Comparison of ENCODE assay signal across 9 mouse cellular contexts in the genomic region with DNA sequence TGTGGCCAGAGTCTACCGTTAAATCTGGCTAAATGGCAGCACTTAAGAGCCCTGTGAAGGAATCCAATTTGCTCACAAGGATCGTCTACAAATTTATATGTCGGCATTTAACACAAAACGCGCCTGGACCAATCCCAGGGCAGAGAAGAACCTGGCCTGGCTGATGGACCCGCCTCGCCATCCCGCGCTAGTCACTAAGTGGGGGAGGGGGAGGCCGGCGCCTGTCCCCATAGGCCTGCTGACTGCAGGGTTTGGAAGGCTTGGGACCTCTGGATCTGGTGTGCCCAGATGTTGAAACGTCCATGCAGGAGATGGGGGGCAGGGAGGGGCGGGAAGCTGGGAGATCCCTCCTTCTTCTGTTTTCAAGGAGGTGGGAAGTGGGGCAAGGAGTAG. TPM values are rescaled to one million over a fixed set of nuclear protein-coding genes. Genes with fewer than 3 reads are reported as not detected.
DNase-seq lines count a peak whose midpoint lies in the region; ATAC-seq lines count a peak whose summit lies in the region.
"Had no signal": no experiment of that assay in that cellular context is flagged by ENCODE, and none has a peak within 500 bp of the region (broad histone marks: within the 10 kb centered on the region; RNA-seq: fewer than 3 reads in every experiment).

No protein-coding gene starts in this region.

- H3K4me1 ChIP-seq in heart, embryonic 15.5 days (replicated peaks) = no peaks in the 10 kb centered on the region; the same call in 1 of the 2 replicates
- peaks cover 26% of the 10 kb centered on the region for H3K4me1 ChIP-seq in forebrain, embryonic 16.5 days (replicated peaks; ENCODE audit: control insufficient read depth, insufficient read depth, low read length)
- peaks cover 35% of the 10 kb centered on the region for H3K4me1 ChIP-seq in midbrain, embryonic 13.5 days (replicated peaks)

- peaks cover 71% of the 10 kb centered on the region for H3K27me3 ChIP-seq in heart, embryonic 15.5 days
- no peaks in the 10 kb centered on the region; the same call in 1 of the 2 replicates for H3K27me3 ChIP-seq in forebrain, embryonic 16.5 days (replicated peaks; ENCODE audit: control insufficient read depth, insufficient read depth, low read length)
- peaks cover 9% of the 10 kb centered on the region for H3K27me3 ChIP-seq in midbrain, embryonic 13.5 days

- H3K9me3 ChIP-seq in heart, embryonic 15.5 days (replicated peaks) = no peaks in the 10 kb centered on the region
- no peaks in the 10 kb centered on the region for H3K9me3 ChIP-seq in forebrain, embryonic 16.5 days (ENCODE audit: control insufficient read depth, low read length)
- H3K9me3 ChIP-seq in midbrain, embryonic 13.5 days = no peaks in the 10 kb centered on the region

- intact Hi-C loops in heart, postnatal 25 days (cut with DNase I) = no loop called here

- no peaks in the 10 kb centered on the region for H3K36me3 ChIP-seq in heart, embryonic 15.5 days
- H3K36me3 ChIP-seq in forebrain, embryonic 16.5 days (ENCODE audit: control insufficient read depth, insufficient read depth) = no peaks in the 10 kb centered on the region
- no peaks in the 10 kb centered on the region for H3K36me3 ChIP-seq in midbrain, embryonic 13.5 days

- H3K4me3 ChIP-seq in heart, embryonic 15.5 days = 0 out of 2 replicates have a peak overlapping the region, but pooled peaks have one; percentile 3
- H3K4me3 ChIP-seq in forebrain, embryonic 16.5 days (replicated peaks; ENCODE audit: low read length) = peak overlapping the region; percentile 26
- H3K4me3 ChIP-seq in midbrain, embryonic 13.5 days (replicated peaks) = peak overlapping the region; percentile 33
- H3K4me3 ChIP-seq: gastrocnemius, adult 2 months had no signal

- peak overlapping the region; percentile 48 for H3K4me2 ChIP-seq in heart, embryonic 15.5 days
- peak overlapping the region; percentile 48 for H3K4me2 ChIP-seq in forebrain, embryonic 16.5 days (ENCODE audit: low read length)
- H3K4me2 ChIP-seq in midbrain, embryonic 13.5 days (replicated peaks) = peak overlapping the region; percentile 55

- ATAC-seq in heart, embryonic 15.5 days (replicated peaks; ENCODE audit: insufficient number of reproducible peaks, insufficient read depth, low FRiP score, low read depth) = no peak
- ATAC-seq in forebrain, embryonic 16.5 days = peak; percentile 51
- peak; percentile 57 for ATAC-seq in midbrain, embryonic 13.5 days

- DNase-seq in heart, postnatal 25 days (ENCODE audit: low spot score) = no peak
- peak; percentile 31 for DNase-seq in ZHBTc4 (ENCODE audit: low read depth, low spot score)
- no peak for DNase-seq in frontal cortex, postnatal 25 days (ENCODE audit: low spot score in 2 of 2)
- DNase-seq in testis, postnatal 10 days (ENCODE audit: low spot score) = no peak
- no peak for DNase-seq in adrenal gland, postnatal 14 days
- DNase-seq: gastrocnemius, adult 2 months had no signal

- H3K27ac ChIP-seq in heart, embryonic 15.5 days = no peak overlapping the region
- H3K27ac ChIP-seq in forebrain, embryonic 16.5 days (ENCODE audit: low read length) = peak overlapping the region; percentile 54
- H3K27ac ChIP-seq in midbrain, embryonic 13.5 days = peak overlapping the region; percentile 59
- H3K27ac ChIP-seq: gastrocnemius, adult 2 months had no signal

- 2% methylated on average over 13 of the region's 13 CpGs for WGBS in heart, embryonic 15.5 days
- 1% methylated on average over 13 of the region's 13 CpGs for WGBS in forebrain, embryonic 16.5 days
- under 1% methylated on average over 13 of the region's 13 CpGs for WGBS in midbrain, embryonic 13.5 days

- no peak overlapping the region for H3K9ac ChIP-seq in heart, embryonic 15.5 days
- H3K9ac ChIP-seq in forebrain, embryonic 16.5 days (replicated peaks; ENCODE audit: low read depth, low read length) = peak overlapping the region; percentile 46
- peak overlapping the region; percentile 60; the same call in 1 of the 2 replicates for H3K9ac ChIP-seq in midbrain, embryonic 13.5 days (replicated peaks)

RNA-seq across cellular contexts. Expression of gene Crtac1, which starts 50.6 kb away (rescaled TPM):
- 0.69 and 1.5 TPM in 2 replicates for polyA plus RNA-seq in heart, embryonic 15.5 days (2015; fragmentation: Nextera tagmentation; extraction: Ambion mirVana)
- total RNA-seq in heart, postnatal 25 days (2021) = under 1 TPM in 1 of 2 experiments, not detected in 1; 0.10 TPM
- polyA plus RNA-seq in forebrain, embryonic 16.5 days (2015; fragmentation: Nextera tagmentation; extraction: Ambion mirVana) = 17.1 and 24.3 TPM in 2 replicates
- 14.8 and 18.9 TPM in 2 replicates for polyA plus RNA-seq in midbrain, embryonic 13.5 days (2015; fragmentation: Nextera tagmentation; extraction: Ambion mirVana)
- total RNA-seq in adrenal gland, postnatal 14 days (2021) = 0.37 and 1.1 TPM in 2 replicates
